Mouse (Mus musculus): ENCODE measurements around the gene Zfp385c. TPM values are rescaled to one million over a fixed set of nuclear protein-coding genes. Genes with fewer than 3 reads are reported as not detected.

The Zfp385c gene
- total and polyA plus RNA-seq, 3 experiments: 0.34 to 0.59 (median 0.48) TPM

GRCm38 (mm10) chr11:100728601-100729000, 36.3 kb upstream of the Zfp385c start:
- 67% methylated on average over 6 of the region's 6 CpGs for WGBS
- Histone ChIP-seq H3K9ac (ENCODE audit: low read depth, low read length) (no peak overlapping the region), H3K4me1 (ENCODE audit: control insufficient read depth, insufficient read depth, low read length) (peaks cover 34% of the 10 kb centered on the region), H3K36me3 (ENCODE audit: control insufficient read depth, insufficient read depth, low read length) (peaks cover 10% of the 10 kb centered on the region), H3K4me3 (no peak overlapping the region), H3K27me3 (ENCODE audit: control insufficient read depth, insufficient read depth, low read length) (no peaks in the 10 kb centered on the region), H3K27ac (no peak overlapping the region; the same call in 1 of the 2 replicates), H3K79me2 (replicated peaks; ENCODE audit: control insufficient read depth, insufficient read depth, low read length) (peaks cover 6% of the 10 kb centered on the region)
- intact Hi-C loops (cut with DNase I): loop anchor here (10.0 kb wide), 1 partner anchor 336 kb away; no protein-coding TSS in a partner anchor
- no peak for TF ChIP-seq POLR2A (IDR thresholded peaks at IDR 0.05; ENCODE audit: insufficient read depth, low read depth, low read length)
- no peak for TF ChIP-seq CTCF (IDR thresholded peaks at IDR 0.05)
- no peak for TF ChIP-seq EP300 (IDR thresholded peaks at IDR 0.05; ENCODE audit: insufficient read depth, low read depth, low read length)
- DNase-seq: no peak

DNA sequence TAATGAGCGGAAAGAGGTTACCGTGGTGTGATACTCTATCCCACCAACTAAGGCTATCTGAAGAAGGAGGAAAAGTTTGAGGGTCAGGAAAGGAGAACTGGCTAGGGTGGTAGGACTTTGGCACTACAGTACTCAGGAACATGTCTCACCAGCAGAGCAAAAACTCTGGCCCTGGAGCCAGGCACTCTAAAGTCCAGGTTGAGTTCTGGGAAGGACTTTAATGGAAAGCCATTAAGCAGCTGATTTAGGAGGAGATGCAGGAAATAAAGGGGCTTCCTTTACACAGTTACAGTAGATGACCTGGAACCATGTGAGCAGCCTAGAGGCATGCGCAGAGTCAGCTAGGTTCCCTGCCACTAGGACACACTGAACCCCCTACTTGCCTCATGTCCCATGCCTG, 34.9 kb upstream of the Zfp385c start:
- 73% methylated on average over 3 of the region's 3 CpGs for WGBS
- intact Hi-C loops (cut with DNase I): loop anchor here (10.0 kb wide), 1 partner anchor 338 kb away; no protein-coding TSS in a partner anchor
- Histone ChIP-seq H3K4me1 (ENCODE audit: control insufficient read depth, insufficient read depth, low read length) (peaks cover 38% of the 10 kb centered on the region), H3K36me3 (ENCODE audit: control insufficient read depth, insufficient read depth, low read length) (peaks cover 21% of the 10 kb centered on the region), H3K9ac (ENCODE audit: low read depth, low read length) (no peak overlapping the region), H3K4me3 (no peak overlapping the region), H3K27ac (peak overlapping the region; percentile 10; the same call in 1 of the 2 replicates), H3K27me3 (ENCODE audit: control insufficient read depth, insufficient read depth, low read length) (no peaks in the 10 kb centered on the region), H3K79me2 (replicated peaks; ENCODE audit: control insufficient read depth, insufficient read depth, low read length) (peaks cover 9% of the 10 kb centered on the region)
- TF ChIP-seq EP300 (IDR thresholded peaks at IDR 0.05; ENCODE audit: insufficient read depth, low read depth, low read length) (no peak), CTCF (IDR thresholded peaks at IDR 0.05) (no peak), POLR2A (IDR thresholded peaks at IDR 0.05; ENCODE audit: insufficient read depth, low read depth, low read length) (no peak)
- DNase-seq: no peak

DNA sequence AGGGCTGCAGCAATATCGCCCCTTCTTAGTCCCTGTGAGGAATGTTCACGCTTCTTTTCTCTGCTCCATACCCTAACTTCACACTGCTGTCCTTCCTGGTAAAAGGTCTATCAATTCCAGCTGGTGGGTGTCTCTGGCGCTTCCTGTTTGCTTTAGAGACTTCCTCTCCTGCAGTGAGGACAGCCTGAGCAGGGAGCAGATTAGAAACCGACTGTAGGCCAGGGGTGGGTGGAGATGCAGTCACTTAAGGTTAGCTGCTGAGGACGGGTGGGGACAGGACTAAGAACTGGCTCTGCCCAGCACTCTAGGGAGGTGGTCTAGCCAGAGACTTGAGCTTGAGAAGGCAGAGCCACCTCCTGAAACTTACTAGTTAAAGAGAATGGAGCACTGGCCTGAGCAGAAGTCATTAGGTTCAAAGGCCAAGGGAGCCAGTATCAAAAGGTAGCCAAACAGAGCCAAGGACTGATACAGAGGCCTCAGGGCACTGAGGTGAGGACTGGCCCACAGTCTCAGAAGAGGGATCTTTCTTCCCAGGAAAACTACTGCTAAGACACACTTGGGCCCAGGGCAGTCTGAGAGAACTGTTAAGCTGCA, 32.8 kb upstream of the Zfp385c start:
- WGBS: 21% methylated on average over 5 of the region's 5 CpGs
- peak overlapping the region; percentile 91 for H3K27ac ChIP-seq
- H3K4me3 ChIP-seq: no peak overlapping the region
- no peaks in the 10 kb centered on the region for H3K27me3 ChIP-seq (ENCODE audit: control insufficient read depth, insufficient read depth, low read length)
- DNase-seq: peak; percentile 49 to 62
- intact Hi-C loops (cut with DNase I): loop anchor here (10.0 kb wide), 1 partner anchor 340 kb away; no protein-coding TSS in a partner anchor
- TF ChIP-seq EP300 (IDR thresholded peaks at IDR 0.05; ENCODE audit: insufficient read depth, low read depth, low read length) (peak; percentile 62; the same call in 1 of the 2 replicates), CTCF (IDR thresholded peaks at IDR 0.05) (no peak), POLR2A (IDR thresholded peaks at IDR 0.05; ENCODE audit: insufficient read depth, low read depth, low read length) (no peak)
- peaks cover 47% of the 10 kb centered on the region for H3K4me1 ChIP-seq (ENCODE audit: control insufficient read depth, insufficient read depth, low read length)
- peaks cover 6% of the 10 kb centered on the region for H3K79me2 ChIP-seq (replicated peaks; ENCODE audit: control insufficient read depth, insufficient read depth, low read length)
- H3K36me3 ChIP-seq (ENCODE audit: control insufficient read depth, insufficient read depth, low read length): peaks cover 34% of the 10 kb centered on the region
- H3K9ac ChIP-seq (ENCODE audit: low read depth, low read length): peak overlapping the region; percentile 32; the same call in 1 of the 2 replicates

DNA sequence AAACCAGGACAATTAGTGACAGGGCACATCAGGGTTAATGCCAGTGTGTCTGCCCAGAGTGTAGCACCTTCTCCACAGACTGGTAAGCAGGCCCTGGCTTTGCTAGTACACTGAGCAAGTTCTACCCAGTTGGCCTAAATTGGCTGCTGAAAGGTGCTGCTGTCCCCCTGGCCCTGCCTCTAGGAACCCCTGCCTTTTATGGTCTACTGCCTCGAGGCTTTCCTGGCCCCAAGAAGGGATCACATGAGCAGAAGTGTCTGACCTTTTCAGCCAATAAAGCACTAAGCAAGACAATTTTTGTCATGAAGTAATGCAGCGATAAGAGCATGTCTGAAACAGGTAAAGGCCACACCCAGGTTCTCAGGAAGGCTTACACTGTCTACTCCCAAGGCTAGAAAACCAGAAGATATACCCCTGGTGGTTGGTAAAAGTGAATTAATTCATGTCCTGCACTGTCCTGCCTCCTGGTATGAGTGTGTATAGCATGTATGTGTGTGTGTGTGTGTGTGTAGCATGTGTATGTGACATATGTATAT, 30.3 kb upstream of the Zfp385c start:
- DNase-seq: no peak
- Histone ChIP-seq H3K9ac (ENCODE audit: low read depth, low read length) (peak overlapping the region; percentile 59), H3K27ac (peak overlapping the region; percentile 82), H3K27me3 (ENCODE audit: control insufficient read depth, insufficient read depth, low read length) (no peaks in the 10 kb centered on the region), H3K4me1 (ENCODE audit: control insufficient read depth, insufficient read depth, low read length) (peaks cover 50% of the 10 kb centered on the region), H3K4me3 (no peak overlapping the region), H3K79me2 (replicated peaks; ENCODE audit: control insufficient read depth, insufficient read depth, low read length) (peaks cover 6% of the 10 kb centered on the region), H3K36me3 (ENCODE audit: control insufficient read depth, insufficient read depth, low read length) (peaks cover 45% of the 10 kb centered on the region)
- TF ChIP-seq CTCF (IDR thresholded peaks at IDR 0.05) (no peak), EP300 (IDR thresholded peaks at IDR 0.05; ENCODE audit: insufficient read depth, low read depth, low read length) (0 out of 2 replicates have a peak, but pooled peaks have one; percentile 1)
- intact Hi-C loops (cut with DNase I): loop anchor here (10.0 kb wide), 1 partner anchor 342 kb away; no protein-coding TSS in a partner anchor
- 24% methylated on average over 2 of the region's 2 CpGs for WGBS

GRCm38 (mm10) chr11:100721776-100722492, 29.7 kb upstream of the Zfp385c start:
- DNase-seq: peak in 1 of 2 experiments; percentile 36
- peak; percentile 31; the same call in 1 of the 2 replicates for TF ChIP-seq EP300 (IDR thresholded peaks at IDR 0.05; ENCODE audit: insufficient read depth, low read depth, low read length)
- TF ChIP-seq CTCF (IDR thresholded peaks at IDR 0.05): no peak
- intact Hi-C loops (cut with DNase I): loop anchor here (10.0 kb wide), 1 partner anchor 343 kb away; no protein-coding TSS in a partner anchor

More at GRCm38 (mm10) chr11:100721776-100722492, 29.7 kb upstream of the Zfp385c start:
- Histone ChIP-seq H3K27ac (peak overlapping the region; percentile 82), H3K4me3 (no peak overlapping the region), H3K27me3 (ENCODE audit: control insufficient read depth, insufficient read depth, low read length) (no peaks in the 10 kb centered on the region), H3K9ac (ENCODE audit: low read depth, low read length) (peak overlapping the region; percentile 59), H3K36me3 (ENCODE audit: control insufficient read depth, insufficient read depth, low read length) (peaks cover 45% of the 10 kb centered on the region), H3K4me1 (ENCODE audit: control insufficient read depth, insufficient read depth, low read length) (peaks cover 49% of the 10 kb centered on the region), H3K79me2 (replicated peaks; ENCODE audit: control insufficient read depth, insufficient read depth, low read length) (peaks cover 5% of the 10 kb centered on the region)
- 17% methylated on average over 8 of the region's 8 CpGs for WGBS

Data from heart, adult 2 months (tissue).